Mouse (Mus musculus) left cerebral cortex, adult 9 months (tissue): ENCODE data around the gene Ak2.

Source experiments
- DNase-seq, 2 experiments: peaks; one replicate each; pipeline ENCODE4 v3.0.0; 2022; ENCODE audit warnings: low spot score in 2 of 2

The Ak2 gene

DNA sequence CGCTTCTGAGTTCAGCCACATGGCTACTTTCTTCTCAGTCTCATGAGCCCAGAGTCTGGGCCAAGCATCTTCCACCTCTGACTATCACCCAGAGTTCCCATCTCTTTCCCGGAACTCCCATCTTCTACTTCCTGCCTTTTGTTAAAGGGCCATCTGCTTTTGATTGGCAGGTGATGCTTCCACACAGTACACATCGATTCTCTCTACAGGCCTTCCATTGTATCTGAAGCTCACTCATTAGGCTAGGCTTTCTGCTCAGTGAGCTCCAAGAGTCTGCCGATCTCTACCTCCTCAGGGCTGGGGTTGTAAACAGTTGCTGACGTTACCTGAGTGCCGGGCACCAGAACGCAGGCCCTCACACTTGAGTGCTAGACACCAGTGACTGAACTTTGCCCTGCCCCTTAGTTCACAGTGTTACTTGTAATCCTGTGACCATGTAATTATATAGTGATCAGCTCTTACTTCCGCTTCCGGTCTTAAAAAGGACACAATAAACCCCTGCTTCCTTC lies at the start of gene Ak2:
Ak2 (plus strand) TSS at position 459 of the 509 bp plus-strand sequence.
- DNase-seq, result no peak

DNA sequence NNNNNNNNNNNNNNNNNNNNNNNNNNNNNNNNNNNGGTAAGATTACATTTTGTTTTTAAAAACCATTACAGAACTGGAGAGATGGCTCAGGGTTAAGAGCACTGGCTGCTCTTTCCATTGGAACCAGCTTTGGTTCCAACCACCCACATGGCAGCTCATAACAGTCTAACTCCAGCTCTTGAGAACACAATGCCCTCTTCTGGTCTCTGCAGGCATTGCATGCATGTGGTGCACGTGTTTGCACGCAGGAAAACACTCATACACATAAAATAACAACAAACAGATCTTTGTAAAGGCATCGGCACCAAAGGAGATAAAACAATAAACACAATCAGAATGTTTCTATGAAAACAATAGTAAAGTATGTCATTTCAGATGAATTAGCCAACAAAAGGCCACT lies 49.4 kb upstream of the Ak2 start:
- no peak for DNase-seq

DNA sequence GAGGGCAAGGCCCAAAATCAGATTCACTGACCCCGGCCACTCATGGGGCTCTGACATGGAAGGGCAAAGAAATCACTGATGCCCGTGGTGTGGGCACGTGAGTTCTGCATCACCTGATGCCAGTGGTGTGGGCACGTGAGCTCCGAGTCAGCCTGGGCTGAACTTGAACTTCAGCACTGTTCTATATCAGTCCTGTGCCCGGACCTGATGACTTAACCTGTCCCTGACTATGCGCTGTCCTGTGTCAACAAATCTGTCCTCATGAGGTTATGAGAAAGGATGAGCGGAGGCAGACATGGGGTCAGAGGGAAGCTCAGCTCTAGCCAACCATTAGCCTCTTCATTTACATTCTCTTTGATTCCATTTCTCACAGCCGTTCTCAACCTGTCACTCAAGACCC lies 45.0 kb upstream of the Ak2 start:
- no peak for DNase-seq

DNA sequence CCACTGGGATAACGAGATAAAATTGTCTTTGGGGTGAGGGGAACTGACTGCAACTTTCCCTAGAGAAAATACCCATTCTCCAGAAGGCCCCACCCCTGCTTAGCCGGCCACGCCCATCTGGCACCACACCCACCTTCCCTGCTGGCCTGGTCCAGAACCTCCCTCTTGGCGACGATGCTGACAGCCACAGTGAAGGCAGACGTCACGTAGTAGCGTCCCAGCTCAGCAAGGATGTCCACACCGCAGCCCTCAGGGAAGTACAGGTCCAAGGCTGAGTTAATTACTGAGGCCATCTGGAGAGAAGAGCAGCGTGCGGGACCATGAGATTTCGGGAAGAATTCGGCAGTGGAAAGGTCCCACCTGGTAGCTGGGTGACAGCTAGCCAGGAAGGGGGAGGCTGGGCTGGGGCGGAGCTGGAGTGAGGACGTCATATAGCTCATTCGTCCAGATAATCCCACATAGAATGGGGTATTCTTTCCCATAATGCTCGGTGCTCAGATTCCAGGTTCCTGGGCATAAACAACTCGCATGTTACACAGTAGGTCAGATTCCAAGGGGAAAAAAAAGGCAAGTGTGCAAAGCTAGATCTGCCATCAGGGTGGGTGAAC lies 44.3 kb upstream of the Ak2 start:
- no peak for DNase-seq

DNA sequence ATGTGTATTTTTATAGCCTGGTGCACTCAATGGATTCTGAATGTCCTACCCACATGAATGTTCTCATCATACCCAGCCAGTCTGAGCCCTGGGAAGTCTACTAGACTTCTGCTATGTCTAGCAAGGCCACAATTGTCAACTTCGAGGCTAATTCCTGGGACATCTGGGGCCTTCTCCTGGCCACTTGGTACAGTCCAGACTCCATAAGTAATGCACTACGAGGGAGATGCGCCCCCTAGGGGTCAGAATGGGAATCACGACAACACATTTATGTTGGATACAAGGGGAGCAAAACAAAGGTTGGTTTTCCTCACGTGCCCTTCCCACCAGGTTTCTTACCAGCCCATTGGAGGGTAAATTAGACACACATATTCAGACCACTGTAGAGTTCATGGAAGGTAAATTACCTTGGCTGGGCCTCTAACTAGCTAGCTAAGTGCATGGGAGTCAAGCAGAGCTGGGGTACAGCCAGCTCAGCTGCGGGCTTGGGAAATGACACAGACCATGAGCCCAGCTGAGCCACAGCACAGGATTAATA lies 43.6 kb upstream of the Ak2 start:
- DNase-seq, result peak in 1 of 2 experiments; percentile 45

DNA sequence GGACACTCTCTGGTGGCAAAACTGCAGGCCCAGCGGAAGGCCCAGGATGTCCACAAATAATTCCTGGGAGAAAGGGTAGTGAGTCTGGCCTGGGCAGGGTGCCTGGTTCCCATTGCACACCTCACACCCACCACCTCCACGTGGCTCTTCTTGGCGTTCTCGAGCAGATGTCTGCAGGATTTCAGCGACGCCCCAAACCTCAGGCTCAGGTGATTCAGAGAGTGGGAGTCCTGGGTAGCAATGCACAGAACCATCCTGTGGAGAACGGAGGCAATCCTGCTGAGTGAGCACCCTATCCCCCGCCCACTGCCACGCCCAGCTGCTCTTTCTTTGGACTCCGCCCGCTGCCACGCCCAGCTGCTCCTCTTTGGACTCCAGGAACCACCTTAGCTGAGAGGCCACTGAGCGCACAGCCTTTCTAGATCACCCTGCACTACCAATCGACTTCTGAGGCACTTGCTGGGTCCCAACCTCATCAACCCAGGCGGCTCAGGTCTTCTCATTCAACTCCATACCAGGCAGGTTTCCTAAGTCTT lies 42.2 kb upstream of the Ak2 start:
- peak in 1 of 2 experiments; percentile 46 for DNase-seq

DNA sequence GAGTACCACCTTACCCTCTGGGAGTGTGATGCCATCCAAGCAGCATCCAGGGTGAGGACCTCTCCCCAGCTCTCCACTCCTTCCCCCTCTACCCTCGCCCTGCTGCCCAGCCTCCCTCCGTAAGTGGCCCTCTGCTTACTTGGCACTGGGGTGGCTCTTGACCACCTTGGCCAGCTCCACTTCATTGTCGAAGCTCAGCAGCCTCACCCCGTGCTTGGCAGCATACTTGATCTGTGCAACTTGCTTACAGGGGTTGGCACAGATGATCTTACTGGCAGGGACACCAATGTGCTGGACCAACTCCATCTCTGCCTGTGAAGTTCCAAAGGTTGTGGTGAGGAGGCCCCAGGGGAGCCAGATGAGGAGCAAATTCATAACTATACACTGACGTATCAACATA lies 41.3 kb upstream of the Ak2 start:
- no peak for DNase-seq

DNA sequence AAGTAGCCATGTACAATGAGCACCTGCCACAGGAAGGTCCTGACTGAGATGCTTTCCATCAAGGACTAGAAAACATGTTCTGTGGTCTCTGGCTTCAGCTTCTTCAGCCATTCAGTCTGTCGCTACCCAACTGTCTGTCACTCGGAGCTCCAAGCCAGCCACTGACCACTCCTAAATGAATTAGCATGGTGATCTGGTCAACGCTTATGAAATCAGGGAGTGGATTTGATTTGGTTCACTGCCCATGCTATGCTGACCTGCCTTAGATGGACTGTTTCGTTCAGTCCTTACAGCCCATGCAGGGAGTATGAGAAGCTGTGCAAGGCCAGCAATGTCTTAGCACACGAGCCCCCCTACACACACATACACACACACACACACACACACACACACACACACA lies 37.9 kb upstream of the Ak2 start:
- no peak for DNase-seq

DNA sequence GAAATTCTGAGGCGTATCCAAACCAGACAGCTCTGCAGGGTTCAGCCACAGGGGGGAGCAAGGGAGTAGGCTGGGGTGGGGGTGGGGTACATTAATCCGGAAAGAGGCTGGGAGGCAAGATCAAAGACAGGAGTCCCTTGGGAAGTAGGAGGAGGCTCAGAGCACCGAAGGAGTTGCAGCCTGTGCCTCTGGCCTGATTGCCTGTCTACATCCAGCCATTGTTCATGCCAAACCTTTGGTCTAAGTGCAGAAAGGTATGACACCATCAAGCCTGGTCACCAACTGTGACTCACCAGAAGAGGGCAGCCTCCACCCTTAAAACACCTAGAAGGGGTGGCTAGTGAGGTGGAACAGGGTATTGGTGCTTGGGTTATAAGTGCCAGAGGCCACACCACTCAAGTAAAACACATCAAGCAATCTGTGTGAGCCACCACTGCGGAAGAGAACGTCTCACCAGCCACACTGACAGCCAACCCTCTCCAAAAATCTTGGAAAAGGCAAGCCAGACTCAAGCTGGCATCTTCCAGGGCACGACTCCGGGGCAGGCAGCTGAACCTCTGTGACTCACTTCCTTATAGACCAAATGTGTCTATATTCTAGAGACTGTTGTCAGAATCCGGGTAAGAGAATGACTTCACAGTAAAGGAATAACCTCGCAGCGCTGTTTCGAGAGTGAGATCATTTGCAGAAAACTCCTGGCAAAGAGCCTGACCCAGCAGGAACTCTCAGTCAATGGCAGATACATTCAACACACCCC lies 34.4 kb upstream of the Ak2 start:
- DNase-seq, result peak in 1 of 2 experiments; percentile 24

DNA sequence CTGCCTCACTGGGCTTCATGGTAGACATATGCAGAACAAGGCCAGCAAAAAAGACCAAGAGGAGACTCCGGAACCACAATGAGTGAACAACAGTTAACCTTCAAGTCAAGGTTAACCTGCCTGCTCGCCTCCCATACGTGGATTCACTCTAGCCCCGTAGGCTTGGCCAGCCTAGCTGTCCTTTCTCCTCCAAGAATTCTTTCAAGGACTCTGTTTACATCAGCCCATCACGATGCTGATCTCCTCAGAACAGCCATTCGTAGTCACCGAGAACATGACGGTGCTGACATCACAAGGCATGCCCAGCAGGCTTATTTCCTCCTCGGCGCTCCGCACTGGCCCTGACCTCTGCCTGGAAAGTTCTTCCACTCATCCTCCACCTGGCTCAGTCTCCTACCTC lies 33.6 kb upstream of the Ak2 start:
- no peak for DNase-seq

DNA sequence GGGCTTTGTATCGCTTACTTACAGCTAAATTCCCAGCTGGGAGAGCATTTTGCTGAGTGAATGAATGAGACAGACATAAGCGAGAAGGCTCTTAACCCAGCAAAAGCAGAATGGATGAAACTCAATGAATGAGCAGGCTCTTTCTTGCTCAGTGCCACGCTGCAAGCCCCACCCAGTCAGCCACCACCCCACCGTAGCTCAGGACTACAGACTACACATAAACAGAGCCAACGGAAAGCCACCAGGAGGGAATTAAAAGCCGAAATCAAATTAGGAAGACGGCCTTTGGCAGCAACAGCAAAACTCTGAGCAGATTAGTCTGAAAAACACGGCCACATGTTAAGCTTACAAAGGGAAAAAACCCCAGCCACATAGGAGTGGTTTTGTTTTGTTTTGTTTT lies 32.9 kb upstream of the Ak2 start:
- DNase-seq, result no peak

DNA sequence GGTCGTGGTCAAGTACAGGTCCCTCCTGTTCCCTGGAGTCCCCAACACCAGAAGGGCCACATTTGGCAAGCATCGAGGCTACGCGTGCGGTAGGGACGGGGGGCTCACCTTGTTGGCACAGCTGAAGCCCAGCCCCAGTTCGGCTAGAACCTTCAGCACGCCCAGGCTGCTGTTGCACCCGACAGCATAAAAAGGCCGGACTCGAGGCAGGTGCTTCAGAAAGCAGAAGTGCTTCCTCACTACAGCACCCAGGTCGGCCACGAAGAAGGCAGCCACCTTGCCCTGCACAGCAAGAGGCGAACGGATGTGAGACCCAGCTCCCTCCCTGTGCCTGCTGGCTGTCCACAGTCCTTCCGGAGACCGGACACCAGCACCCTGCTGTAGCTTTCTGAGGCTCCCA lies 32.1 kb upstream of the Ak2 start:
- DNase-seq, result no peak

DNA sequence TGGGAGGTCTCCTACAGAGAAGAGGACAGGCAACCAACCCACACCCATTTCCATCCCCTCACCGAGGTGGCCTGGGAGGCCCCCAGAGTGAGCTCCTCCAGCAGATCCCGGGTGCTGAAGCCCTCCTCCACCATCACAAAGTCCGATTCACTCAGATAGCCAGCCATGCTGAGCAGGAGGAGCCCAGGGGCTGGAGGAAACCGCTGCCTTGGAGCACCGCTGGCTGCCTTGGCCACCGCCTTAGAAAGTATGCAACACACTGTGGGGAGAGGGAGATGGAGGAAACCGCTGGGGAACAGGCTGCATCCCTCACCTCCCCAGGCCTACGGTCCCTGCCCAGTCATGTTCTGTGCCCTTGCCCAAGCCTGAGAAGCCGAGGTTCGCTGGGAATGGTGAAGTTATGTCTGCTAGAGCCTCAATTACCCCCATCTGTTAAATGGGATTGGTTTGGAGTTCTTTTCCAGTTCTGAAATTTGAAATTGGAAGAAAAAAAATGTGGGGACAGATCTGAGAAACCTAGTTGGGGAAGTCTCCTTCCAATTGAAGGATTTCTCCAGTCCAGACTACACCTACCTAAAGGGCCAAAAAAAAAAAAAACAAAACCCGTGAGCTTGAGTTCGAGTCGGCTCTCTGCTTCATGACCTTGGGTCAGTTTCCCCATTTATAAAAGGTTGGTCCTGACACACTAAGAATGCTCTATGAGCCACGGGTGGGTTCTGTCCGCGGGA lies 30.3 kb upstream of the Ak2 start:
- DNase-seq, result no peak

DNA sequence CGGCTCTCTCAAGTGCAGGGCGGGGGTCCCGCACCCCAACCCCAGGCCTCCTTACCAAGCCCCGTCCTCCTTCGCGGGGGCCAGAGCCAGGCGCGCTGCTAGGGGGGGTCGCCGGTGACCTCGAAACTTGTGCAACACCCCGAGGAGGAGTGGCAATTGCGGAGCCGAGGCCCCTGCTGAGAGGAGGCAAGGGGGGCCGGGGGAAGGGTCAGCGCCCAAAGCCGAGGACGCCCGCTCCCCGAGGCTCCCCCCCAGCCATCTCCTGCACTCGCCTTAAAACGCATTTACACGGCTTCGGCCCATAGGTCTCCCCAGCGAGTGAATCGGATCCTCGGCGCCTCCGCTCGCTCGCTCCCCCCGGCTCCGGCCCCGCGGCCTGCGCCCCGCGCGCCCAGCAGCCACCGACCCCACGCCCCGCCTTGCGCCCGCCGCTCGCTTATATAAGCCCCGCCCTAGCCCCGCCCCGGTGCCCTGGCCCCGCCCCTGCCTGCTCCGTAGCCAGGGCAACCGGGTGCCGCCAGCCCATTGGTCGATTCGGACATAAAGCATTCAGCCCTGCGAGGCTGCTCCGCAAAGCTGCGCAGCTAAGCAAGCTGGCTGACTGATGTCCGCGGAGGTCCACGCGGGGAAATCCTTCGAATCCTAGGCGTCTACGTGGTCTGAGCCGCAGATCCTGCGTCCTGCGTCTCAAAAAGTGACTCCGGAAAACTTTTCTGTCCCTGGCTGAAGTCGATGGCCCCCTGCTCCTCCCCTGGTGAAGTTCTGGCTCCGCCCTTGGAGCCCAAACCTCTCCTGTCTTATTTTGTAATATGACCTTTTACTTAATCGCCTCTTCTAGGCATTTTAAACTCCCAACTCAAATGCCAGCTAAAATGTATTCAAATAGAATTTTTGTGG lies 29.5 kb upstream of the Ak2 start, which contains the start of gene Azin2:
Azin2 (minus strand) TSS at position 414 of the 897 bp plus-strand sequence.
- DNase-seq, result peak; percentile 76 to 91

DNA sequence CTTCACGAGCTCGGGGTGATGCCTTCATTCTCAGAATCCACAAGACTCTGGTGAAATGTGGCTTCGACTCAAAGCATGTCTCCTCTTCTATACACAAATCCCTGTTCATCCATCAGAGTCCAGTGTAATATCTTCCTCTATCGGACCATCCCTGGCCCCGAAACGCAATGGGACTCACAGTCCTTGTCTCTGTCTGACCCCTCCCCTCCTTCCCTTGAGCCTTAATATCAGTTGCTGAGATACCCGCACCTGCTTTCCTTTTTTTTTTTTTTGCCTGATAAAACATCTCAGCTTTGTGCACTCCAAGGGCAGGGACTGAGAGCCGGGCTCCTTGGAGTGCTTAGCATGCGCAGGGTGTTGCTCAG lies 28.9 kb upstream of the Ak2 start:
- DNase-seq, result no peak

DNA sequence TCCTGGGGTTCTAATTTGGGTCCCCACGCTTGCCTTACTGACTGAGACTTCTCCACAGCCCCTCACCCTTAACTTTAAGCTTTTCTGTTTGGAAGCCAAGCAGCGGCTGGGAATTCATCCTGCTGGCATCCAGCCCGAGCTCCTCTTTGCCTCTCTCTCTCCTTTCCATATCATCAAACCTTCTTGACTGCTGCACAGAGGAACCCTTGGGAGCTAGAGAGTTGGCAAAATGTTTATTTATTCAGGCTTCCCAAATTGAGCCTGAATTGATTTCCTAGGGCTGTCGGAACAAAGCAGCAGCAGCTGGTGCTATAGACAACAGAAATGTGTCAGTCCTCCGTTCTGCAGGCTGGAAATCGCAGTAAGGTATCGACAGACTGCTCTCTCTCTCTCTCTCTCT lies 25.0 kb upstream of the Ak2 start:
- DNase-seq, result no peak

DNA sequence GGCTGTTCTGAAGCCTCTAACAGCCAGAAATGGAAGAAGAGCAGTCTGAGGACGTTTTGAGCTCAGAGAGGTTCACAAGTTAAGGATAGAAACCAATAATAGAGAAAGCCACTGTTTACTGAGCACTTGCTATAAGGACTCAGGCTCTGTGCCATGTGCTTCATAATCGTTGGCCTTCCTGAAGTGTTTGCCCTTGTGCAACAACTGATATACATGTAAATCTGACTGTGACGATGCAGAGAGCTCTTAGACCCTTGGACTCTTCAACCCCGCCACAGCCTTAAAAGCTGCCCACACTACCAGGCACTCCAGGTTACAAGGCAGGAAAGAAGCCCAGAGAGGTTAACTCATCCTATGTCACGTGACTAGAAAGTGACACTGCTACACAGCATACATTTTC lies 22.7 kb upstream of the Ak2 start:
- no peak for DNase-seq

DNA sequence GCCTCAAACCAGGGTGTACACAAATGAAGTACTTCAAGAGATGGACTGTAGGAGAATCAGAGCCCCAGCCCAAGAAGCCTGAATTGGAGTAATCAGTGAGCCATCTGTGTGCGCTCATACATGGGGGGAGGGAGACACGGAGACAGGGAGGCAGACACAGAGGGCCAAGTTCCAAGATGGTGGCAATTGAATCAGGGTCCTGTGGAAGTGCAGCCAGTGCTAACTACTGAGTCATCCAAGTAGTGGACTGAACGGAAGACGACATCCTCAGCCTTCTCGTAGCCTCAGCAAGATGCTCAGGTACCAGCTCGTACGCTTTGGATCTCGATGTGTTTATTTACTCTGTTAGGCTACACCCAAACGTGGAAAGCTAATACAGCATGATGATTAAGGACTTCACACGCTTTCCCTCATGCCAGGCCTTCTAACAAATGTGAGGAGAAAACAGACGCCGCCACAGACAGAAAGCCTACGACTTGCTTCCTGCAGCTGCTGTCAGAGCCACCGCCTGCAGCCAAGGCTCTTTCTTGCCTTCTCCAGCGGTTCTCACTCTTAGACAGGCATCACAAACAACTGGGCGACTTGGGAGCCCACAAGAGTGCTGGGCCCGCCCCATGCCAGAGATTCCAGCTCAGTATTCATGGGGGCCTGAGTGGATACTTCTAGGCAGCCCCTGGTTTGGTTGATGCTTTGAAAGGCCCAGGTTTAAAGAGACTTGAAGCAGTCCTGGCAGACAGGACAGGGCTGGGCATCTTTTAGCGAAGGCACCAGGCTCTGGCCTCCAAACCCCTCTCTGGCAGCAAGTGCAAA lies 21.9 kb upstream of the Ak2 start:
- no peak for DNase-seq

DNA sequence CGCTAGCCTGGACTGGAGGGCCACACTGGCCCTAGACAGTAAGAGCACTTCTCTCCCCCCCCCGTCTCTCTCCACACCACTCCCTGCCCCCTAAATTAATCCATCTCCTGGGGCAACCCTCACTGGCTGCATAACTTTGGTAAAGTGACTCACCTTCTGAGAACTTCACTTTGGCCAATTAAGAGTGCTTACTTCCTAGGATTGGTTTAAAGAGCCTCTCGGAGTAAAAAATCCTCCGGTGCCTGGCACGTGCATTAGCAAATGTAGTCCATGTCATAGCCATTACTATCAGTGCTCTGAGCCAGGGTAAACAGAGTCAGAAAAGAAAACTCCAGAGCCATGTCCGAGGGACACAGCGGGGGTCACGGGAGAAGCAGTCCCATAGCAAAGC lies 21.3 kb upstream of the Ak2 start:
- DNase-seq, result no peak

DNA sequence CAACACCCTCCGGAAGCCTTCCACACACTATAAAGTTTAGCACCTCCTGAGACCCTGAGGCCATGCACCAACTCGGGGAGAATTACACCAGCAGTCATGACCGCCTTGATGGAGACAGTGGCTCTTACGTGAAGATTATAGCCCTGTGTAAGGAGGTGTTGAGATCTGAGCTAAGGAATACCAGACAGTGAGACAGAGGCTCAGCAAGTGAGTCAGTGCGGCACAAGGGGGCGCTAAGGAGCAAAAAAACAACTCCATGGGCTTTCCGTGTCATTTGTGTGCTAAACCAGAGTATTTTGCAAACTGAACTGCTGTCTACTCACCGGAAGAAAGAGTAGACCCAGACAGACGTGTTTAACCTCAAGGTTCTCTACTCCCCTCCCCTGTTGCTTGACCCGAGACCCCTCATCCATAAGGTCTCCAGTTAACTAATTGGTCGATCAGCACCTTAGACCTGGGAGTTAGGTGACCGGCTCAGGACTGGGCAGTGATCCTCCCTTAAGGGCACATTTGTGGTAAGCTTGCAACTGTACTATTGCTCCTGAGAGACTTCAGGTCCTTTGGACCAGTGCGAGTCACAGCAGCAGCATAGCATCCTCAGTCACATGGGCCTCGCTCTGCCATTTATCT lies 20.6 kb upstream of the Ak2 start:
- DNase-seq, result peak in 1 of 2 experiments; percentile 71
